Mouse (Mus musculus): ENCODE measurements around the gene Pde6b. TPM values are rescaled to one million over a fixed set of nuclear protein-coding genes. Genes with fewer than 3 reads are reported as not detected.

Pde6b gene
- not detected for polyA plus RNA-seq (2014; fragmentation: Illumina TruSeq; extraction: RNeasy Lipid Tissue Mini Kit (QIAGEN cat#74804); ENCODE audit: low read depth, low replicate concordance)

DNA sequence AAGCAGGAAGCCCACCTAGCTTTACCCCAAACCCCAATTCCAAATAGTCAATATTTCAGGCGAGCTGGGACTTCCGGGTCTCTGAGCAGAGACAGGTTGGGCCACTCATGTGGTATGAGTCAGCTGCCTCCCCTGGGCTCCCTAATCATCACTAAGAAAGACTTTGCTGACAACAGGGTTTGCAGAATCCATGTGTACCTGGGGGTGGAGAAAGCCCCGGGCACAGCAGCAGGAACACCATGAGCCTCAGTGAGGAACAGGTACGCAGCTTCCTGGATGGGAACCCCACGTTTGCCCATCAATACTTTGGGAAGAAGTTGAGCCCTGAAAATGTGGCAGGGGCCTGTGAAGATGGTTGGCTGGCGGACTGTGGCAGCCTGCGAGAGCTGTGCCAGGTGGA, at the start of gene Pde6b:
Pde6b (plus strand) TSS at position 191 of the 400 bp plus-strand sequence.

DNA sequence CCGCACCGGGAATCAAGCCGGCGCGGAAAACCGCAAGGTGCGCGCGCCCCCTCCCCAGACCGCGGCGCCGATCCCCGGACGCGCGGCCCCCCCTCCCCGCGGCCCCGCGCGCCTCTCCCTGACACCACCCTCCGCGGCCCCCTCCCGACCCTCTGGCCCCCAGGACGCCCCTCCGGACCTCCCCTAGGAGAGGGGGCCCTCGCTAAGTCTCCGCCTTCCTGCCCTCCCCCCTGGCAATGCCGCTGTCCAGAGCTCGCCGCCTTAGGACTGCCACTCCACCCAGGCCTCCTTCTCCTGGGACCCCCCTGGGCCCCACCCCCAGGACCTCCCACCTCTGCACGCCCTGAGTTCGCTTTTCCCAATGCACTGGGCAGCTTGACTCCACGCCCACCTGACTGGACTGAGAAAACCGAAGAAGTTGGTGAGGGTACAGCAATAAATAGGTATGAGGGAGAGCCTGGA, 20.3 kb upstream of the Pde6b start, which contains the start of gene Gm42517:
Gm42517 (minus strand) TSS at position 52 of the 462 bp plus-strand sequence.

DNA sequence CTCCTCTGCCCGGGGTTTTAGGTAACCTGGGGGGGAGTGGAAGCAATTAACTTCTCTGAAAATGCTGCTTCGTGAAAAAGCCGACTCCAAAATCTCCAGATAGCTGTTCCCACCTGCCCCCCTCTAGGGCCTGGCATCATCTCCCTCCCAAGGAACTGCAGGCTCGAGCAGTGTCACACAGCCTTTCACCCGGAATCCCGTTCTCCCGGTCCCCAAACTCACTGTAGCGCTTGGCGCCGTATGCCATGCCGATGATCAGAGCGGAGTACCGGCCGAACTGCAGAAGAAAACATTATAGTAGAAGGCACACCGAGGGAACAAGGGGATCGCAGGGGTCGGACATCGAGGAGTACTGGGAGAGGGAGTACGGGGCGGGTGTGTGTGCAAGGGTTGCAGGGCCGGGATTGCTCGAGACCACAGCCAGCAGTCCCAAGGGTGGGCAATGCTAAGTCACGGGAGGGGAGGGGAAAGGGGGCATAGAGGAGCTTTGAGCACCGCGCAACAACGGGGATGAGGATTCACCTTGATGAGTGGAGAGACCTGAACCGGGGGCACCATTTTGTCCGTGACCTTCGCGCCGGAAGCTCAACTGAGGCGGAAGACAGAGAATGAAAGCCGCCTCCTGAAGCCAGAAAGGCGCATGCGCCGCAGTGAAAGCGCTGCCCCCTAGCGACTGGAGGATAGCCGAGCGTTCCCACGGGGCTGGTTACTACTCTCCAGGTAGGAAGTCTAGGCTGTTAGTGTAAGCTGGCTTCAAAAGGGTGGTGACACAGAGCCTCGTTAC, 45.8 kb downstream of the Pde6b start, which contains the start of gene Atp5k:
Atp5k (minus strand) TSS at position 645 of the 784 bp plus-strand sequence.

DNA sequence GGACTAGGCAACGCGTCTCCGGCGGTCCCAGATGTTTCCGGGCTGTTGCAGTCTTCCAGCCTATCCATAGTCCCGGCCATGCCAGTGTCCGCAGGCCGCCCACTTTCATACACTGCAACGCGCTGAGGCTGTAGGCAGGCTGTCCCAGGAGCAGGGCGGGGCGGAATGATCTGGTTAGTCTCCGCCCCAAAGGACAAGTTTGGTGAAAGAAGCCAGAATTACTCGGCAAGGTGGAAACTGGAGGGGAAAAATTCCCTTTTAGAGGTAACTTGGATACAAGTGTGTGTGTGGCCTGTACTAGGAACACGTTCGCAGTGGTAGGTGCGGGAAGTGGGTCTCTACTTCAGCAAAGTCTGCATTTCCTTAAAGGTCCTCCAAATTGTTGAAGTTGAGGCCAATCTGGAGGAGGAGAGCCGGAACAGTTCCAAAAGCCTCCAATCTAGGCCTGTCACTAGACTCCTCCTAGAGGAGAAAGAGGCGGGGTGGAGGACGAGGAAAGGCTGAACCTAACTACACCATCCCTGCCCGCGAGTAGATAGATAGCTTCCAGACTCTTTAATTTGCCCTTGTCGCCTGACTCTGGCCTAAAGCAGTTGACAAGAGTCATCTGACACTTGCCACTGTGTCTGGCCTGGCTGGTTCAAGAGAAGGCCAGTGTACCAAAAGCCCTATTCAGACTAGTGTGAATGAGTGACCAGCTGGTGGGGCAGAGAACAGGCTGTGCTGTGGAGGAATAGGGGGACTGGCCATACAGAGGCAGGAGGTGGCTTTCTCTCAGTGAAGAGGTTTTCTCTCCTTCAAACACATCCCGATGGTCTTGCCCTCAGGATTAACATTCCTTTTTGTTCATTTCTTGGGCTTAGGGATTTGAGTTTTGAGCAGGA, 60.8 kb downstream of the Pde6b start, which contains the start of gene Mfsd7a:
Mfsd7a (minus strand) TSS at position 107 of the 884 bp plus-strand sequence.

DNA sequence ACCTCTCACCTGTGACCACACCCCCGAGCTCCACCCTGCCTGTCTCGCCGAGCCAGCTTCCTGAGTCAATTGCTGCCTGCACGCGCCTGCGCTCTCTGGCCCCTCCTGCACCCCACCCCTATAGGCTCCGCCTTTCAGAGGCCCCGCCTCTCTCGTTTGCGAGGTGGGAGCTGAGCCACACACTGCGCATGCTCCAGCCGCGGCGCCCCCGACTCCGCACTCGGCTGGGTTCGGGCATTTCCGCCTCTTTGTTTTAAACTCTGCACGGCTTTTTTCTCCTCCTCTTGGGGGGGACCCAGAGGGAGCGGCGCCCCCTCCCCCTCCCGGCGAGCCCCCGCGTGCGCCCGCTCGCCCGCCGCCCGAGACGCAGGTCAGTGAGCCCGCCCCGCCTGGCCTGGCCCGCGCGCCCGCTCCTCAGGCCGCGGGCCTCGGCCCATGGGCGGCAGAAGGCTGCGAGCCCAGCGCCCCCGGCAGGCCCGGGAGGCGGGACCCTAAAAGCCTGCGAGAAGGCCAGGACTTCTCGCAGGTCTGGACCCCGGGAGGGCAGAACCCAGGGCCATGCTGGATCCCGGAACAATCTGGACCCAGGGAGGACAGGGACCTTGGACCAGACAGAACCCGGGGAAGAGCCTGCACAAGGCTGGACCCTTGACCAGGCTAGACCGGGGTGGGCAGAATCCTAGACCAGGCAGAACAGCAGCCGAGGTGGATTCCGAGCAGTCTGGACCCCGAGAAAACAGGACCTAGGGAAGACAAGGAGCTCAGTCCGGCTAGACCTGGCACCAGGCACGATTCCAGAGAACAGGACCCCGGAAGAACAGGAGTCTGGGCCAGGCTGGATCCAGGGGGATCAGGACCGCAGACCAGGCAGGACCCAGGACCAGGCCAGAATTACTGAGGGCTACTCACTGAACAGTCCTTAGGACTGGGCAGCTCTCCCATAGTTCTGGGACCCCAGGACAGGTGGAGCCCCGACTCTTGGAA, 73.2 kb downstream of the Pde6b start, which contains the start of gene Pcgf3:
Pcgf3 (plus strand) TSS at position 151 of the 984 bp plus-strand sequence.

Other genes starting within 250 kb of the Pde6b start
- 163 TPM for gene Dr1, start 119.5 kb upstream of the Pde6b start, polyA plus RNA-seq (2014; fragmentation: Illumina TruSeq; extraction: RNeasy Lipid Tissue Mini Kit (QIAGEN cat#74804); ENCODE audit: low read depth, low replicate concordance)
- 39.1 TPM for gene Pigg, start 75.8 kb upstream of the Pde6b start, polyA plus RNA-seq (2014; fragmentation: Illumina TruSeq; extraction: RNeasy Lipid Tissue Mini Kit (QIAGEN cat#74804); ENCODE audit: low read depth, low replicate concordance)
- gene Gm42517, start 20.5 kb upstream of the Pde6b start, polyA plus RNA-seq (2014; fragmentation: Illumina TruSeq; extraction: RNeasy Lipid Tissue Mini Kit (QIAGEN cat#74804); ENCODE audit: low read depth, low replicate concordance): not detected
- 50.9 TPM for gene Atp5k, start 46.1 kb downstream of the Pde6b start, polyA plus RNA-seq (2014; fragmentation: Illumina TruSeq; extraction: RNeasy Lipid Tissue Mini Kit (QIAGEN cat#74804); ENCODE audit: low read depth, low replicate concordance)
- 0.23 TPM for gene Mfsd7a, start 60.5 kb downstream of the Pde6b start, polyA plus RNA-seq (2014; fragmentation: Illumina TruSeq; extraction: RNeasy Lipid Tissue Mini Kit (QIAGEN cat#74804); ENCODE audit: low read depth, low replicate concordance)
- 33.5 TPM for gene Pcgf3, start 72.8 kb downstream of the Pde6b start, polyA plus RNA-seq (2014; fragmentation: Illumina TruSeq; extraction: RNeasy Lipid Tissue Mini Kit (QIAGEN cat#74804); ENCODE audit: low read depth, low replicate concordance)
- 0.87 TPM for gene Cplx1, start 161.6 kb downstream of the Pde6b start, polyA plus RNA-seq (2014; fragmentation: Illumina TruSeq; extraction: RNeasy Lipid Tissue Mini Kit (QIAGEN cat#74804); ENCODE audit: low read depth, low replicate concordance)
- 47.3 TPM for gene Gak, start 241.4 kb downstream of the Pde6b start, polyA plus RNA-seq (2014; fragmentation: Illumina TruSeq; extraction: RNeasy Lipid Tissue Mini Kit (QIAGEN cat#74804); ENCODE audit: low read depth, low replicate concordance)
- gene Tmem175, start 241.4 kb downstream of the Pde6b start, polyA plus RNA-seq (2014; fragmentation: Illumina TruSeq; extraction: RNeasy Lipid Tissue Mini Kit (QIAGEN cat#74804); ENCODE audit: low read depth, low replicate concordance): 21.5 TPM